ENCODE assay signal across 7 mouse cellular contexts in genomic region chrX:37048066-37048889, GRCm38 (mm10). TPM values are rescaled to one million over a fixed set of nuclear protein-coding genes. Genes with fewer than 3 reads are reported as not detected.
A peak's percentile ranks its signal among the peaks of the same experiment; 100 is the strongest.
DNase-seq lines count a peak whose midpoint lies in the region; ATAC-seq and TF ChIP-seq lines count a peak whose summit lies in the region.

TSS of gene Sowahd (plus strand) at chrX:37048845.

- H3K4me2 ChIP-seq in forebrain, embryonic 15.5 days (replicated peaks), result peak within 1 kb of the TSS; percentile 75
- peak within 1 kb of the TSS; percentile 62 for H3K4me2 ChIP-seq in limb, embryonic 15.5 days

- H3K9ac ChIP-seq in forebrain, embryonic 15.5 days (replicated peaks), result peak within 1 kb of the TSS; percentile 33
- no peak within 1 kb of the TSS for H3K9ac ChIP-seq in limb, embryonic 15.5 days

- no peak for TF ChIP-seq CTCF in testis, adult 2 months (IDR thresholded peaks at IDR 0.05; ENCODE audit: control insufficient read depth, insufficient read depth, insufficient replicate concordance, low read depth, low read length)
- TF ChIP-seq CTCF in small intestine, adult 2 months (IDR thresholded peaks at IDR 0.05; ENCODE audit: extremely low read depth, insufficient read length, insufficient replicate concordance, low read depth, low read length), result no peak

- no peaks in the 10 kb centered on the region for H3K27me3 ChIP-seq in testis, adult 2 months (ENCODE audit: control insufficient read depth, insufficient read depth, low read length)
- peaks cover 3% of the 10 kb centered on the region; the same call in 1 of the 2 replicates for H3K27me3 ChIP-seq in forebrain, embryonic 15.5 days
- peaks cover 53% of the 10 kb centered on the region for H3K27me3 ChIP-seq in limb, embryonic 15.5 days
- H3K27me3 ChIP-seq in small intestine, adult 2 months (ENCODE audit: control insufficient read depth, insufficient read depth, low read length), result peaks cover 17% of the 10 kb centered on the region

- no peaks in the 10 kb centered on the region for H3K36me3 ChIP-seq in testis, adult 2 months (ENCODE audit: control insufficient read depth, insufficient read depth, low read length)
- H3K36me3 ChIP-seq in forebrain, embryonic 15.5 days, result no peaks in the 10 kb centered on the region
- H3K36me3 ChIP-seq in limb, embryonic 15.5 days, result no peaks in the 10 kb centered on the region
- H3K36me3 ChIP-seq in small intestine, adult 2 months (ENCODE audit: control insufficient read depth, insufficient read depth, low read length), result no peaks in the 10 kb centered on the region

- 14% methylated on average over 37 of the region's 38 CpGs for WGBS in forebrain, embryonic 15.5 days
- 18% methylated on average over 38 of the region's 38 CpGs for WGBS in limb, embryonic 15.5 days
- WGBS in small intestine, adult 2 months, result 7% methylated on average over 36 of the region's 38 CpGs

- peak within 1 kb of the TSS; percentile 40 for H3K4me3 ChIP-seq in testis, adult 2 months (ENCODE audit: control insufficient read depth, low read depth, low read length)
- peak within 1 kb of the TSS; percentile 40 for H3K4me3 ChIP-seq in forebrain, embryonic 15.5 days
- H3K4me3 ChIP-seq in limb, embryonic 15.5 days, result peak within 1 kb of the TSS; percentile 35
- H3K4me3 ChIP-seq in small intestine, adult 2 months (ENCODE audit: low read depth, low read length), result peak within 1 kb of the TSS; percentile 59

- no peak for ATAC-seq in forebrain, embryonic 15.5 days (replicated peaks)
- no peak for ATAC-seq in limb, embryonic 15.5 days (ENCODE audit: insufficient number of reproducible peaks, low FRiP score, low TSS enrichment, low read depth)

- peaks cover 17% of the 10 kb centered on the region for H3K4me1 ChIP-seq in testis, adult 2 months (ENCODE audit: control insufficient read depth, insufficient read depth, low read length)
- peaks cover 15% of the 10 kb centered on the region for H3K4me1 ChIP-seq in forebrain, embryonic 15.5 days
- peaks cover 19% of the 10 kb centered on the region for H3K4me1 ChIP-seq in limb, embryonic 15.5 days
- H3K4me1 ChIP-seq in small intestine, adult 2 months (ENCODE audit: control insufficient read depth, insufficient read depth, insufficient read length, low read length), result peaks cover 8% of the 10 kb centered on the region; the same call in 1 of the 2 replicates

- no peak for DNase-seq in testis, postnatal 14 days (ENCODE audit: low spot score)
- DNase-seq in gastrocnemius, postnatal 10 days, result no peak
- no peak for DNase-seq in layer of hippocampus, postnatal 25 days (ENCODE audit: extremely low spot score in 1 of 2, low spot score in 1 of 2)

- H3K27ac ChIP-seq in testis, adult 2 months (ENCODE audit: control insufficient read depth, insufficient read depth, low read depth, low read length), result no peak within 1 kb of the TSS; the same call in 1 of the 2 replicates
- no peak within 1 kb of the TSS for H3K27ac ChIP-seq in forebrain, embryonic 15.5 days (replicated peaks)
- H3K27ac ChIP-seq in limb, embryonic 15.5 days, result no peak within 1 kb of the TSS
- no peak within 1 kb of the TSS for H3K27ac ChIP-seq in small intestine, adult 2 months (ENCODE audit: insufficient read depth, low read depth, low read length)

- TF ChIP-seq POLR2A in testis, adult 2 months (IDR thresholded peaks at IDR 0.05; ENCODE audit: control insufficient read depth, low read depth, low read length), result no peak
- no peak for TF ChIP-seq POLR2A in small intestine, adult 2 months (IDR thresholded peaks at IDR 0.05; ENCODE audit: low read depth, low read length)

- no peaks in the 10 kb centered on the region for H3K9me3 ChIP-seq in forebrain, embryonic 15.5 days
- no peaks in the 10 kb centered on the region for H3K9me3 ChIP-seq in limb, embryonic 15.5 days

RNA-seq across cellular contexts. Expression of gene Sowahd, which starts in this region (rescaled TPM):
- 2.3 and 2.9 TPM in 2 replicates for polyA plus RNA-seq in testis, adult 2 months (2012; rRNA removed)
- polyA plus RNA-seq in forebrain, embryonic 15.5 days (2015; fragmentation: Nextera tagmentation; extraction: Ambion mirVana), result not detected in 2 replicates
- not detected in 2 replicates for polyA plus RNA-seq in limb, embryonic 15.5 days (2015; fragmentation: Nextera tagmentation; extraction: Ambion mirVana)
- polyA plus RNA-seq in small intestine, adult 2 months (2012; rRNA removed), result 0.08 and 0.60 TPM in 2 replicates
- not detected for total RNA-seq in gastrocnemius, postnatal 10 days (2021)
- total RNA-seq in layer of hippocampus, postnatal 25 days (2021), result not detected
